Mouse (Mus musculus) MEL (cell line): ENCODE data around the gene Dtx4. TPM values are rescaled to one million over a fixed set of nuclear protein-coding genes. Genes with fewer than 3 reads are reported as not detected.

Experiments
- DNase-seq: peaks from one replicate; pipeline ENCODE4 v3.0.0; 2011; ENCODE audit warnings: low read depth, low spot score
- H3K27ac ChIP-seq: 2 replicates; pipeline ENCODE4 v1.5.1; 2012; ENCODE audit warnings: low read depth, mild to moderate bottlenecking, control low read depth, low read length, moderate library complexity; ENCODE audit not compliant: control insufficient read depth
- H3K27me3 ChIP-seq, 2 experiments: fragments of 150-350 bp in 1 of 2; sonication (generic) in 1 of 2; 2 replicates each; pipeline ENCODE4 v1.6.1; 2012; ENCODE audit warnings: low read length in 2 of 2, mild to moderate bottlenecking in 2 of 2, improper control_type of control experiment in 1 of 2, moderate library complexity in 1 of 2; ENCODE audit not compliant: insufficient read depth in 2 of 2, control insufficient read depth in 1 of 2
- H3K36me3 ChIP-seq, 2 experiments: 2 replicates each; pipeline ENCODE4 v1.6.1; 2012 to 2014; ENCODE audit warnings: low read length in 2 of 2, improper control_type of control experiment in 1 of 2, inconsistent platforms in 1 of 2, mild to moderate bottlenecking in 1 of 2; ENCODE audit not compliant: insufficient read depth in 2 of 2, control insufficient read depth in 1 of 2
- H3K4me1 ChIP-seq, 2 experiments: fragments of 150-350 bp in 1 of 2; sonication (generic) in 1 of 2; 2 replicates each; pipeline ENCODE4 v1.6.1; 2012; ENCODE audit warnings: low read length in 2 of 2, improper control_type of control experiment in 1 of 2, mild to moderate bottlenecking in 1 of 2; ENCODE audit not compliant: insufficient read depth in 2 of 2, control insufficient read depth in 1 of 2
- H3K4me3 ChIP-seq, 2 experiments: fragments of 150-350 bp in 1 of 2; sonication (generic) in 1 of 2; 2 replicates each; pipeline ENCODE4 v1.5.1; 2012; ENCODE audit warnings: low read depth in 2 of 2, low read length in 2 of 2, mild to moderate bottlenecking in 2 of 2, moderate library complexity in 2 of 2, control low read depth in 1 of 2, improper control_type of control experiment in 1 of 2; ENCODE audit not compliant: control insufficient read depth in 1 of 2, insufficient read depth in 1 of 2
- H3K79me2 ChIP-seq: 2 replicates; pipeline ENCODE4 v1.6.1; 2012; ENCODE audit warnings: mild to moderate bottlenecking, low read length, moderate library complexity; ENCODE audit not compliant: control insufficient read depth, poor library complexity, insufficient read depth
- H3K9ac ChIP-seq: 2 replicates; pipeline ENCODE4 v1.6.1; 2012; ENCODE audit warnings: low read depth, mild to moderate bottlenecking, control low read depth, low read length, moderate library complexity; ENCODE audit not compliant: control insufficient read depth, poor library complexity, severe bottlenecking
- H3K9me3 ChIP-seq: fragments of 150-350 bp; sonication (generic); replicated peaks from 2 replicates; pipeline ENCODE4 v1.6.1; 2012; ENCODE audit warnings: mild to moderate bottlenecking, low read length, improper control_type of control experiment, moderate library complexity; ENCODE audit not compliant: insufficient read depth
- CHD1 ChIP-seq: IDR thresholded peaks from 2 replicates; pipeline ENCODE4 v1.6.1; 2012; ENCODE audit warnings: low read depth, mild to moderate bottlenecking, inconsistent platforms, low read length, improper control_type of control experiment
- CHD2 ChIP-seq: IDR thresholded peaks from 2 replicates; pipeline ENCODE4 v1.6.1; 2011; ENCODE audit warnings: low read length, improper control_type of control experiment
- CTCF ChIP-seq, 3 experiments: IDR thresholded peaks in 2 of 3; conservative IDR thresholded peaks in 1 of 3; 2 replicates each; pipeline ENCODE4 v1.5.1; 2011 to 2012; ENCODE audit warnings: low read length in 3 of 3, low read depth in 2 of 3, mild to moderate bottlenecking in 2 of 3, improper control_type of control experiment in 1 of 3, inconsistent platforms in 1 of 3, mixed read lengths in 1 of 3, moderate library complexity in 1 of 3; ENCODE audit not compliant: control insufficient read depth in 1 of 3, insufficient read depth in 1 of 3, poor library complexity in 1 of 3, severe bottlenecking in 1 of 3
- E2F4 ChIP-seq: IDR thresholded peaks from 2 replicates; pipeline ENCODE4 v1.6.1; 2011; ENCODE audit warnings: low read depth, low read length, improper control_type of control experiment, borderline replicate concordance
- EP300 ChIP-seq, 2 experiments: IDR thresholded peaks; 2 replicates each; pipeline ENCODE4 v1.6.1; 2011; ENCODE audit warnings: improper control_type of control experiment in 2 of 2, low read length in 2 of 2, low read depth in 1 of 2, mild to moderate bottlenecking in 1 of 2
- GATA1 ChIP-seq: IDR thresholded peaks from 2 replicates; pipeline ENCODE4 v1.6.1; 2011; ENCODE audit warnings: low read depth, low read length, improper control_type of control experiment
- HCFC1 ChIP-seq: IDR thresholded peaks from 2 replicates; pipeline ENCODE4 v1.6.1; 2012; ENCODE audit warnings: low read depth, mild to moderate bottlenecking, inconsistent platforms, low read length, improper control_type of control experiment, moderate library complexity
- KAT2A ChIP-seq: conservative IDR thresholded peaks from 2 replicates; pipeline ENCODE4 v1.6.1; 2012; ENCODE audit warnings: low read depth, low read length, improper control_type of control experiment, inconsistent platforms
- MEF2A ChIP-seq: IDR thresholded peaks from 2 replicates; pipeline ENCODE4 v1.6.1; 2014; ENCODE audit warnings: low read depth, mild to moderate bottlenecking, inconsistent platforms, low read length, improper control_type of control experiment; ENCODE audit not compliant: poor library complexity, insufficient replicate concordance, severe bottlenecking; ENCODE audit errors: extremely low read depth
- MYC ChIP-seq: IDR thresholded peaks from 2 replicates; pipeline ENCODE4 v1.6.1; 2011; ENCODE audit warnings: low read depth, mild to moderate bottlenecking, low read length, improper control_type of control experiment, moderate library complexity
- NRF1 ChIP-seq: IDR thresholded peaks from 2 replicates; pipeline ENCODE4 v1.6.1; 2014; ENCODE audit warnings: low read depth, mild to moderate bottlenecking, inconsistent platforms, low read length, improper control_type of control experiment, moderate library complexity; ENCODE audit not compliant: poor library complexity, insufficient read depth, severe bottlenecking
- POLR2AphosphoS2 ChIP-seq: IDR thresholded peaks from 2 replicates; pipeline ENCODE4 v1.6.1; 2011; ENCODE audit warnings: low read length, improper control_type of control experiment
- SIN3A ChIP-seq: IDR thresholded peaks from 2 replicates; pipeline ENCODE4 v1.6.1; 2012; ENCODE audit warnings: low read length, improper control_type of control experiment, inconsistent platforms
- TBP ChIP-seq: IDR thresholded peaks from 2 replicates; pipeline ENCODE4 v1.8.0; 2011; ENCODE audit warnings: low read depth, low read length, improper control_type of control experiment
- USF1 ChIP-seq: IDR thresholded peaks from 2 replicates; pipeline ENCODE4 v1.6.1; 2014; ENCODE audit warnings: low read depth, mild to moderate bottlenecking, inconsistent platforms, low read length, improper control_type of control experiment, moderate library complexity
- USF2 ChIP-seq, 2 experiments: IDR thresholded peaks; 2 replicates each; pipeline ENCODE4 v1.6.1; 2011 to 2012; ENCODE audit warnings: improper control_type of control experiment in 2 of 2, low read length in 2 of 2, borderline replicate concordance in 1 of 2, inconsistent platforms in 1 of 2, low read depth in 1 of 2, mild to moderate bottlenecking in 1 of 2; ENCODE audit not compliant: insufficient read depth in 1 of 2
- ZC3H11A ChIP-seq: IDR thresholded peaks from 2 replicates; pipeline ENCODE4 v1.6.1; 2012; ENCODE audit warnings: low read depth, mild to moderate bottlenecking, inconsistent platforms, low read length, improper control_type of control experiment
- ZKSCAN1 ChIP-seq: IDR thresholded peaks from 2 replicates; pipeline ENCODE4 v1.6.1; 2012; ENCODE audit warnings: low read depth, mild to moderate bottlenecking, inconsistent platforms, low read length, improper control_type of control experiment, moderate library complexity
- ZNF384 ChIP-seq: IDR thresholded peaks from 2 replicates; pipeline ENCODE4 v1.6.1; 2012; ENCODE audit warnings: low read depth, mild to moderate bottlenecking, inconsistent platforms, low read length, improper control_type of control experiment
- polyA plus RNA-seq, 2 experiments: library from polyadenylated mRNA; stranded (reverse) in 1 of 2; unstranded in 1 of 2; fragments of >175 nt in 1 of 2; fragments of >200 nt in 1 of 2; gene quantifications; 2 replicates each; pipeline versions ENCODE4 v1.2.1 to v1.2.4; 2012; ENCODE audit warnings: low replicate concordance in 2 of 2, low read depth in 1 of 2; ENCODE audit not compliant: insufficient read length in 2 of 2, insufficient read depth in 1 of 2, missing spikeins in 1 of 2
- total RNA-seq: library from RNA; depleted of rRNA; stranded (reverse); fragments of 300-350 nt; gene quantifications from 2 replicates; pipeline ENCODE4 v1.2.3, GENCODE M21; 2012

Dtx4 gene
- total and polyA plus RNA-seq, 3 experiments: 2.2 to 8.8 TPM; not detected in 1

DNA sequence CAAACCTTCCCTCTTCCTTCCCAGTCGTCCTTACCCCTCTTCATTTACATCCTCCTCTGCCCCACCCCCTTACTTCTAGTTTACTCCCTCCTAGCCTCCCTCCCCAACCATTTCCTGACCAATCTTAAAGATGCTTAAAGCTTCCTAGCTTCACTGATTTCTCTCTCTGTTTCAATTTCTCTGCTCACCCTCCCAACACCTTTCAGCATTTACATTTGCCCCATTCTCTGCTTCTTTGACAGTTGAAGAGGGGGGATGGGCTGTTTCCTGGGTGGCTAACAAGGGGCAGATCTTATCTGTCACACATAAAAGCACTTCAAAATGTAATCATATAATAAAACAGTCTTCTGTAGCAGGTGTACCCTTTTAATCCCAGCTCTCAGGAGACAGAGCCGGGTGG, 40.4 kb upstream of the Dtx4 start:
- Histone ChIP-seq H3K36me3 (no peaks in the 10 kb centered on the region; a peak in 1 of 4 replicates), H3K9me3 (no peaks in the 10 kb centered on the region), H3K4me3 (no peak overlapping the region), H3K9ac (no peak overlapping the region), H3K27me3 (no peaks in the 10 kb centered on the region), H3K79me2 (no peaks in the 10 kb centered on the region), H3K4me1 (0 out of 4 replicates have a peak, but pooled peaks cover 0 to 3% of the 10 kb centered on the region in 2 experiments), H3K27ac (no peak overlapping the region)
- TF ChIP-seq CHD1 (no peak), SIN3A (no peak)
- no peak for DNase-seq

DNA sequence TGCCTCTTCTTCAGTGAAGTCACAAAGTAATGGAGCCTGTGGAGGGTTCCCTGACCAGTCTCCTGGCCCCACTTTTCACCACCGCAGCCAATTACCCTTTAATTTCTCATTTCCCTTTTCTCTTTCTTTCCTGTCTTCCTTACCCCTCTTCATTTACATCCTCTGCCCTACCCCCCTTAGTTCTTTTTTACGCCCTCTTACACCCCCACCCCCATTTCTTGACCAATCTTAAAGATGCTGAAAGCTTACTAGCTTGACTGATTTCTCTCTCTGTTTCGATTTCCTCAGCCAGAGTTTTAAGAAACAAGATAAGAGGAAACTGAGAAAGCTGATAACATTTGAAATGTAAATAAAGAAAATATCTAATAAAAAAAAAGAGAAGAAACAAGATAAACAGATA, 39.5 kb upstream of the Dtx4 start:
- no peak for DNase-seq
- TF ChIP-seq EP300 (IDR thresholded peaks at IDR 0.05; ENCODE audit: low read depth in 1 of 2, low read length in 2 of 2): peak in 1 of 2 experiments; percentile 7; a peak in 1 of 4 replicates
- TF ChIP-seq CTCF (IDR thresholded peaks at IDR 0.05 in 2 of 3, conservative IDR thresholded peaks at IDR 0.05 in 1 of 3; ENCODE audit: control insufficient read depth in 1 of 3, insufficient read depth in 1 of 3, low read depth in 2 of 3, low read length in 3 of 3, poor library complexity in 1 of 3, severe bottlenecking in 1 of 3): no peak
- no peak for TF ChIP-seq E2F4
- TF ChIP-seq MYC: no peak
- no peak for TF ChIP-seq CHD2
- TF ChIP-seq ZNF384: peak; percentile 60; the same call in 1 of the 2 replicates
- no peak for TF ChIP-seq SIN3A
- TF ChIP-seq GATA1: no peak
- no peak for TF ChIP-seq KAT2A

DNA sequence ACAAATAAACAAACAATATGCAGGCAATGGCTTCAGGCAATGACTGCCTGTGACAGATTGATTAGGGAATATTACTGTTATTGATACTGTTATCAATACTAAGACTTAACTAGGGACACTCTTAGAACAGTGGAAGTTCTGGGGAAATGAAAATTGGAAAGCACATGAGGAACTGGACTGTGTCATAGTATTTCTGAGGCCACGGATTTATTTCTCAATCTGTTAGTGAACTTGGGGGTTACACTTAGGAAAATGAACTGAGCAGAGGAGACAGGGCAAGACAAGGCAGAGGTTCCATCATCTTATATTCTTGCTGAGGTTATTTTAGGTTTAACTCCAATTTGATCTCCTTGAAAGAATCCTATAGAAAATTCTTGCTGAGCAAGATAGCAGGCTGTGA, 38.7 kb upstream of the Dtx4 start:
- Histone ChIP-seq H3K4me3 (no peak overlapping the region), H3K9me3 (no peaks in the 10 kb centered on the region), H3K79me2 (no peaks in the 10 kb centered on the region), H3K27ac (no peak overlapping the region), H3K9ac (no peak overlapping the region), H3K4me1 (0 out of 4 replicates have a peak, but pooled peaks cover 0 to 3% of the 10 kb centered on the region in 2 experiments), H3K36me3 (no peaks in the 10 kb centered on the region; a peak in 1 of 4 replicates), H3K27me3 (no peaks in the 10 kb centered on the region)
- TF ChIP-seq ZKSCAN1 (no peak), POLR2AphosphoS2 (no peak), USF2 (IDR thresholded peaks at IDR 0.05; ENCODE audit: borderline replicate concordance in 1 of 2, insufficient read depth in 1 of 2, low read depth in 1 of 2, low read length in 2 of 2) (no peak), GATA1 (no peak), ZC3H11A (no peak), MYC (no peak), NRF1 (no peak), HCFC1 (no peak), TBP (no peak), MEF2A (no peak), USF1 (no peak), CHD1 (no peak)
- no peak for DNase-seq

More for the DNA sequence above, 39.5 kb upstream of the Dtx4 start:
- H3K27ac ChIP-seq: no peak overlapping the region
- H3K79me2 ChIP-seq: no peaks in the 10 kb centered on the region
- no peaks in the 10 kb centered on the region for H3K27me3 ChIP-seq
- H3K9ac ChIP-seq: no peak overlapping the region
- no peak overlapping the region for H3K4me3 ChIP-seq
- 0 out of 4 replicates have a peak, but pooled peaks cover 0 to 3% of the 10 kb centered on the region in 2 experiments for H3K4me1 ChIP-seq
- no peaks in the 10 kb centered on the region; a peak in 1 of 4 replicates for H3K36me3 ChIP-seq
- no peaks in the 10 kb centered on the region for H3K9me3 ChIP-seq
